Mouse (Mus musculus): ENCODE data around the gene Nit1.

GRCm38 (mm10) chr1:171348665-171349064 lies 3.2 kb upstream of the Nit1 start:
- no peak for TF ChIP-seq POLR2A (IDR thresholded peaks at IDR 0.05; ENCODE audit: control insufficient read depth, low read depth, low read length)
- no peak for TF ChIP-seq CTCF (IDR thresholded peaks at IDR 0.05; ENCODE audit: control insufficient read depth, insufficient read depth, insufficient replicate concordance, low read depth, low read length)
